Mouse (Mus musculus): ENCODE data around the gene Krt222.
"Not testable (repeated sequence)": the region's sequence is repeated elsewhere in the genome, so short reads cannot be mapped to it uniquely, and the experiment has no call there.

The Krt222 gene

DNA sequence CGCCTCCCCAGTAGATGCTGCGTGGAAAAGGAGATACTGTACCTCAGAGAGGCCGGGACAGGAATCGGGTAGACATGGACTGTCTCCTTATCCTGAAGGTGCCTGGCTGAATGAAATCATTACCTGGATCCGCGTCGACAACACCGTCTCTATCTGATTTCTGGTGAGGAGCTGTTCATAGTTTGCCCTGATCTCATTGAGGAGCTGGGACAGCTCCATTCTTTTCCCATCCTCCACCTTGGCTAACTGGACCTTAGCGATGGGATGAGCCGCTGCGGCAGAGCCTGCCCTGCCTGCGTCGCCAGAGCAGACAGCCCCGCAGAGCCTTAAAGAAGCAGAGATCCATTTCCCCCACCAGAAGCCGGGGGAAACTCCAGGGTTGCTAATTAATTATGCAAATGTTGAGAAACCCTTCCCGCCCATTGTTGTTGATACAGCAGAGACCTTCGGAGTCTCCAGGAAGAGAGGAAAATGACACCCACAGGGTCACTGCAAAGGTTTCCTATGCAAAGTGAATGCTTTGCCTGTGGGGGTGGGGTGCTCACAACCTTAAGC lies at the start of gene Krt222:
Krt222 (minus strand) TSS at position 266 of the 555 bp plus-strand sequence.
- in situ Hi-C loops (cut with MboI; ENCODE audit: low sequenced_read_pairs) = no loop called here

DNA sequence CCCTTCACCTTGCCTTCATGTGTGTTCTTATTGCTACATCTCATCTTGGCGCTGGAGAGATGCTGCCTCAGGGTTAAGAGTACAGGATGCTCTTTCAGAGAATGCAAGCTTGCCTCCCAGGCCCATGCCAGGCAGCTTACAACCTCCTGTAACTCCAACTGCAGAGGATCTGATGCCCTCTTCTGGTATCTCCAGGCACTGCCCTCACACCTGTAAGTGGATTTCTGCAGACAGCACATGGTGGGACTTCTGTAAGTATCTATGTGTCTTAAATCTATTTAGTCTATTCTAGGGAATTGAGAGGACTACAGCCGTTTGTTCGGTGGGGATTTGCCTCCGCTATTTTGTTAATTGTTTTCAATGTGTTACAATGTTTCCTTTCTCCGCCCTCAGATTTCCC lies 49.0 kb upstream of the Krt222 start:
- in situ Hi-C loops (cut with MboI; ENCODE audit: low sequenced_read_pairs) = no loop called here

DNA sequence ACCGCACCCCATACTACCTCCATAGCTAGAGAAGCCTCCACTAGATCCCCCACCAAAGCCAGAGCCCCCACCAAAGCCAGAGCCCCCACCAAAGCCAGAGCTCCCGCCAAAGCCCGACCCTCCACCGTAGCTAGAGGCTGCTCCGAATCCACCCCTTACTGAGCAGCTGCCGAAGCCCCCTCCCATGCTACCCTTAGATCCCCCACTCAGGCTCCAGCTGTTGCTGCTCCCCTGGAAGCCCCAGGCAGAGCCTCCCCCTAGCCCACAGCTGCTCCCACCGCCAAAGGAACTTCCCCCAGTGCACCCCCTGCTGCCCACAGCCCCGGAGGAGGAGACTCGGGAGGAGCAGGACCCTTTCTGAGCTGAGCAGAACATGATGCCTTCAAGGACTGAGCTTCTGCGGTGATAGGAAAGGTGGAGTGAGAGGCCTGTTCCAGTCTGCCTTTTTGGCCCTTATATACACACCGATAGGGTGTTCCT lies 41.0 kb upstream of the Krt222 start, which contains the start of gene Krt24:
Krt24 (minus strand) TSS at position 430 of the 480 bp plus-strand sequence.
- in situ Hi-C loops (cut with MboI; ENCODE audit: low sequenced_read_pairs) = no loop called here

GRCm38 (mm10) chr11:99284011-99284410 lies 40.1 kb upstream of the Krt222 start:
- in situ Hi-C loops (cut with MboI; ENCODE audit: low sequenced_read_pairs) = no loop called here

DNA sequence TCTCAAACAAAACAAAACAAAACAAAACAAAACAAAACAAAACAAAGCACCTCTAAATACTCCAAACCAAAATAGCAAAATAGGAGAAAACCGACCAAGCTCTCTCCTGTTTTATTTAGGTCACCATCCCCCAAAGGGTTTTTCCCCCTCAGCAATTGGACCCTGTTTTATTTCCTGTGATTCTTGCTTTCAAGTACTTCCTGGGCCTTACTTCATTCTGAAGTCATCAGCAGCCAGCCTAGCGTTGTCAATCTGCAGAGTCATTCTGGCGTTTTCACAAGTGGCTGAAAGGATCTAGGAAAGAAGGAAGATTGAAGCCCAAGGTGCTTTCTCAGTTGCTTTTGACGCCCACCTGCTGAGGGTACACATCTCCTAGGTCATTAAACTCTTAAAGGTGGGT lies 39.4 kb upstream of the Krt222 start:
- in situ Hi-C loops (cut with MboI; ENCODE audit: low sequenced_read_pairs) = no loop called here

DNA sequence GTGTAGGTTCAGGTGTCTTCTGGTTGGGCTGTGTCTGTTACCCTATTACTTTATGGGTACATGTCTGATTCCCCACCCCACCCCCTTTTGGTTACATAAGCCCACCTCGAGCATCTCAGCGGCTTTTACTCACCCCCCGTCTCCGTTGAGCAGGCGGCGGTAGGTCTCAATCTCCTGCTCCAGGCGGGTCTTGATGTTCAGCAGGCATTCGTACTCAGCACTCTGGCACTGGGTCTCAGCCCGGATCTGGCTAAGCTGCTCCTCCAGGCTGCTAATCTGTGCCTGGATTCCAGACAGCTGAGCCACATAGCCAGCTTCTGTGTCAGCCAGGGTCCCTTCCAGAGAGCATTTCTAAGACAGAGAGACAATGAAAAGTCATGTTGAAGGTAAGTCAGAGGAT lies 37.2 kb upstream of the Krt222 start:
- in situ Hi-C loops (cut with MboI; ENCODE audit: low sequenced_read_pairs) = no loop called here

DNA sequence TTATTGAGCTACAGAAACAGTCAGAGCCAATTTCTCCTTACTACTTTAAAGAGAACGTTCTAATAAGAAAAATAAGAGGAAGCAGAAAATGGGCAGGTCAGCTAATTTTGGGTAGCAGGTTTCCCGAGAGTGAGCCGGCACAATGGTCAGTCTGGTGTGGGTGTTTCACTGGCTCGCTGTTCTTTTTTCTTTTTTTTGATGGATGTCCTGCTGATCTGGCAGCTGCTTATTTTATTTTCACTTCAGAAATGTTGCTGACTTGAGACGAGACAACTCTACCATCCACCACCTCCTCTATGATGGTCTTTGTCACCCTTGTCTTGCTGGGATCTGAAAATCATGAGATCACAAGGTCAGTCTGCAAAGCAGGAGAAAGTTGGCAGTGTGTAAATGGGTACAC lies 36.1 kb upstream of the Krt222 start:
- in situ Hi-C loops (cut with MboI; ENCODE audit: low sequenced_read_pairs) = no loop called here

- in situ Hi-C loops (cut with MboI; ENCODE audit: low sequenced_read_pairs) = no loop called here
Measured at GRCm38 (mm10) chr11:99276786-99277185, 32.9 kb upstream of the Krt222 start.

DNA sequence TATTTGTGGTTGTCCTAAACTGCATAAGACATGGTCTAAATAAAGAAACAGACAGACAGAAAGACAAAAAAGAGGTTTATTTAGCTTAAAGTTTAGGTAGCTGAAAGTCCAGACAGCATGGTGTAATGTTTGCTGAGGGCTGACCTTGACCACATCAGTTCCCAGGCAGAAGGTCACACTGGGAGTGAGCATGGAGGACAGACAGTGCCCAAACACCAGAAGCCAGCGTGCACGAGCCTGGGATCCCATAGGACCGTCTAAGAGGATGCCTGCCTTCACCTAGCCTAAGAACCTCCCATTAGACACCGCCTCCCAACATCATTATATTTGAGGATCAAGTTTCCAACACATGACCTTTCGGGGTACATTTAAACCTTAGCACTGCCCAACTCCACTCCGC lies 31.7 kb upstream of the Krt222 start:
- in situ Hi-C loops (cut with MboI; ENCODE audit: low sequenced_read_pairs) = no loop called here

DNA sequence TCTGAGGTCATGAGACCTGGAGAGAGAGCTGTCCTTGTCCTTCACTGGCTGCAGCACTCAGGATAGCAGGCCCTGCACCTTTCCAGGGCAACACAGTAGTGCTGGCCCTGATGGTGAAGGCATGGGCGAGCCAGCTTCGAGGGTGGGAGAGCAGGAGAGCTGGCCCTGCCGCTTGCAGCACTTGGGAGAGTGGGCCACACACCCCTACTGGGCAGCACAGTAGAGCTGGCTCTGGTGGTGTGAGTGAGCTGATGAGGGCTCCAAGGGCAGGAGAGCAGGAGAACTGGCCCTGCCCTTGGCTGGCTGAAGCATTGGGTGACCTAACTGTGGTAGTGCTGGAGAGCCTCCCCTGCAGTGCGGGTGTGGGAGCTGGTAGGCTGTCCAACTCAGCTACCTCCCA lies 28.8 kb upstream of the Krt222 start:
- in situ Hi-C loops (cut with MboI; ENCODE audit: low sequenced_read_pairs) = no loop called here

DNA sequence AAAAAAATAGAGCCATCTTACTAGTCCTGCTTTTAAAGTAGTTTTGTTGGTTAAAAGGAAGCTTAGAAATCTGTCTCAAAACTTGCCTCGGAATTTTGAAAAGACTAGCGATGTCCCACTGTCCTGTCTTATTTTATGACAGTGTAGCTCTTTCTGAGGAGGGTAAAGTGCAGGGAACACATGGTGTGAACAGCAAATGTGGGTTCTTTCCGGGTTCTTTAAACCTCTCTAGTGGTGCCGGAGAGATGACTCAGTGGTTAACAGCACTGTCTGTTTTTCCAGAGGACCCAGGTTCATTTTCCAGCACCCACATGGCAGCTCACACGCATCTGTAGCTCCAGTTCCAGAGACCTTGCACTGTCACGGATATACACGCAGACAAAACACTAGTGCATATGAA lies 25.3 kb upstream of the Krt222 start:
- in situ Hi-C loops (cut with MboI; ENCODE audit: low sequenced_read_pairs) = no loop called here

DNA sequence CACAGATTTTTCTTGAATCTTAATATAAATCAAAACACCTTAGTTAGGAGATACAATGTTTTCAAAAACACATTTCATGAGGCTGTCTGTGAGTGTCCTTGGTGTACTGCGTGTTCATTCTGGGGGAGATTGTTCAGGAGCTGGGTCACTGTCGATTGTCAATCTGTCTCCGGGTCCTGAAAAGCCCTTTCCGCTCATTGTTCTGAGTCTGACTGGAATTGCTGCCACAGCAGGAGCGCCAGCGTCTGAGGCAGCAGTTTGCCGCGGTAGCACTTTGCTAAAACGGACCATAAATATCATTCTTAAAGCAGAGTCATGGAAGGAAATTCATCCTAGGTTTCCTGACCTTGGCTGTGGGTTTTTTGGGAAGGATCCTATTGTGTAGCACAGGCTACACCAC lies 21.9 kb upstream of the Krt222 start:
- in situ Hi-C loops (cut with MboI; ENCODE audit: low sequenced_read_pairs) = no loop called here

- in situ Hi-C loops (cut with MboI; ENCODE audit: low sequenced_read_pairs) = no loop called here
Measured at GRCm38 (mm10) chr11:99265220-99265619, 21.3 kb upstream of the Krt222 start.

DNA sequence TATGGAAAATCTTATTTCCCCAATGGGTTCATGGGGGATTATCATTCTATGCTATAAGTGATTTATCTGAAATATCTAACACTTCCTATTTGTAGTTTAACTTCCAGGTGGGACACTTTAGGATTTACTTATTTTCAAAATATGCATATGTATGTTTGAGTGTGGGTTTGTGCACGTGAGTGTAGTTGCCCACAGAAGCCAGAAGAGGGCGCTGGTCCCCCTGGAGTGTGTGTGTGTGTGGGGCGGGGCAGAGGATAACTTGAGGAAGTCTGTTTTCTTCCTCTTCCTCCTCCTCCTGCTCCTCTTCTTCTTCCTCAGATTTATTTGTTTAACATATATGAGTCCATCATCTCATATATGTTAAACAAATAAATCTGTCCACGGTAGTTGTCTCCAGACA lies 12.3 kb upstream of the Krt222 start:
- in situ Hi-C loops (cut with MboI; ENCODE audit: low sequenced_read_pairs) = no loop called here

DNA sequence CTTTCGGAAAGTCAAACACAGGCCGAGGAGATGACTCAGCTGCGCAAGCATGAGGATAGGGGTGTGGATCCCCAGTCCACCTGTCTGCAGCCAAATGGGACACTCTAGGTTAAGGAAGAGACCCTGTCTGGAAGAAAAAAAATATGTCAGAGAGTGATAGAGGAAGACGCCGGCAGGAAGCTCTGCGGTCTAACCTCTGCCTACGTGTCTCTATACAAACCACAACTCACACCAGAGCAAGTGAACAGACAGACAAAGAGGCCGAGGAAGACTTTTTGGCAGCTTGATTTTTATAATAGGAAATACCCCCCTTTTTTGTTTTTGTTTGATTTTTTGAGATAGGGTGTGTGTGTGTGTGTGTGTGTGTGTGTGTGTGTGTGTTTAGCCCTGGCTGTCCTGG lies 11.4 kb upstream of the Krt222 start:
- in situ Hi-C loops (cut with MboI; ENCODE audit: low sequenced_read_pairs) = no loop called here

GRCm38 (mm10) chr11:99253893-99254292 lies 10.0 kb upstream of the Krt222 start:
- in situ Hi-C loops (cut with MboI; ENCODE audit: low sequenced_read_pairs) = no loop called here

DNA sequence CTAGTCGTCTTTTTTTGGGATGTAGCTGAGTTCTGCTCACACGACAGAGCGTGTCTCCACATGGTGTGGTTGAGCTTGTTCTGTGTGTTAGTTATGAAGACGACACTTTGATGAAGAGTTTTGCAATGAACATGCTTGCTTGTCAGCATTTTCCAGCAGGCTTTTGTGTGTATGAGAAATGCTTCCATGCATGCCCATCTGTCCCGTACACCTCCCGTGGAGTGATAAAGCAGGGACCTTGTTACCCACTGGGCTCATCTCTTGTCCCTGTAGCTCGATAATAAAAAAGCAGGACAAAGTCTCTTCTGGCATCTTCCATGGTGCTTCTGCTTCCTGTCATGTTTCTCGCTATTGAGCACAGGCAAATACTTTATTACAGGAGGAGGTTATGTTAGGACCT lies 8.8 kb upstream of the Krt222 start:
- in situ Hi-C loops (cut with MboI; ENCODE audit: low sequenced_read_pairs) = no loop called here

GRCm38 (mm10) chr11:99250666-99251065 lies 6.8 kb upstream of the Krt222 start:
- in situ Hi-C loops (cut with MboI; ENCODE audit: low sequenced_read_pairs) = no loop called here

DNA sequence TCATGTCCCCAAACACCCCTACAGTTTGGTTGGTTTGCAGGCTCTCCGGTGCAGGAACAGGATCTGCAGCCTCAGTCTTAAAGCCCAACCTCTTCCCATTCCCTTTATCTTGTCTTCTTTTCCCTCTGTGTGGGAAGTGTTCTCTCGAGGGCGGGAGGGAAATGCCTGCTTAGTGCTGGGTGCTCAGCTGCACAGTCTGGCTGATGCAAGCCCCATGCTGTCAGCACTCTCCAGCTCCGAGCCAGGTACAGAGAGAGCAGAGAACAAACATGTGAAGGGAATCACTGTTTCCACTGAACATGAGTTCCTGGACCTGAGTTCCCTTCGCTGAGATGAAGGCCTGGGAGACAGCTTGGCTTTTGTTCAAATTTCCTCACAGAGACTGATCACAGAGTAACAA lies 6.4 kb upstream of the Krt222 start:
- in situ Hi-C loops (cut with MboI; ENCODE audit: low sequenced_read_pairs) = no loop called here

DNA sequence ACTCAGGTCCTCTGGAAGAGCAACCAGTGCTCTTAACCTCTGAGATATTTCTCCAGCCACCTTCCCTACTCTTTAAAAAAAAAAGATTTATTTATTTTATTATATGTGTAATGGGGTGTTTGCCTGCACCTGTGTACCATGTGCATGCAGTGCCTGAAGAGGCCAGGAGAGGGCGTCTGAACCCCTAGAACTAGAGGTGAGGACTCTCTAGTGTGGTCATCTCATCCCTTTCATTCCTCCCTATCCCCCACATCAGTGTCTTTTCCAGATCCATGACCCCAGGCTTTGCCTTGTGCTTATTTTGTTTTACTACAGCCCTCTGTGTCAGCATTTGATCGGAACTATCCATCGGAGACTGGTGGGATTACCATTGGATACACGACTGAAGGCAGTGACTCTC lies 5.2 kb upstream of the Krt222 start:
- in situ Hi-C loops (cut with MboI; ENCODE audit: low sequenced_read_pairs) = no loop called here

DNA sequence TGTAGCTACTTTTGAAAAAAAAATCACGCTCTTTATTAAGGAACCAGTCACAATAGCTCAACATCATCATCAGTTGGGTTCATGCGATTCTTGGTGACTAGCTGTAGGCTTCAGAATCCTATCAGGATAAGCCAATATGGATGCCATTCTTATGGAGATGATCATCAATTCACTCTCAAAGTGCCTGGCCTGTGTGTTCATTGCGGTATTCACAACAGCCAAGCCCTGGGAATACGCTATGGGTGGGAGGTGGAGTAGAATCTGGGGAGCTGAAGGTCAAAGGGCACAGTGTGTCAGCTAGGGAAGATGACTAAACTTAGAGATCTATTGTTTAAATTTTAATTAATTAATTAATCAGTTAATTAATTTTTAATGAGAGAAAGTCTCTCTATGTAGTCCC lies 4.0 kb upstream of the Krt222 start:
- in situ Hi-C loops (cut with MboI; ENCODE audit: low sequenced_read_pairs) = no loop called here

- in situ Hi-C loops (cut with MboI; ENCODE audit: low sequenced_read_pairs) = not testable (repeated sequence)
Measured at GRCm38 (mm10) chr11:99244519-99244918, 634 bp upstream of the Krt222 start.

- in situ Hi-C loops (cut with MboI; ENCODE audit: low sequenced_read_pairs) = no loop called here
Measured at GRCm38 (mm10) chr11:99243200-99243819, 575 bp downstream of the Krt222 start.

All from CH12F3 (cell line).